Mouse (Mus musculus) thymus, postnatal 25 days (tissue): ENCODE results near the gene Trpm8.

ENCODE experiments used
- DNase-seq: peaks from one replicate; pipeline ENCODE4 v3.0.0; 2022

The Trpm8 gene

DNA sequence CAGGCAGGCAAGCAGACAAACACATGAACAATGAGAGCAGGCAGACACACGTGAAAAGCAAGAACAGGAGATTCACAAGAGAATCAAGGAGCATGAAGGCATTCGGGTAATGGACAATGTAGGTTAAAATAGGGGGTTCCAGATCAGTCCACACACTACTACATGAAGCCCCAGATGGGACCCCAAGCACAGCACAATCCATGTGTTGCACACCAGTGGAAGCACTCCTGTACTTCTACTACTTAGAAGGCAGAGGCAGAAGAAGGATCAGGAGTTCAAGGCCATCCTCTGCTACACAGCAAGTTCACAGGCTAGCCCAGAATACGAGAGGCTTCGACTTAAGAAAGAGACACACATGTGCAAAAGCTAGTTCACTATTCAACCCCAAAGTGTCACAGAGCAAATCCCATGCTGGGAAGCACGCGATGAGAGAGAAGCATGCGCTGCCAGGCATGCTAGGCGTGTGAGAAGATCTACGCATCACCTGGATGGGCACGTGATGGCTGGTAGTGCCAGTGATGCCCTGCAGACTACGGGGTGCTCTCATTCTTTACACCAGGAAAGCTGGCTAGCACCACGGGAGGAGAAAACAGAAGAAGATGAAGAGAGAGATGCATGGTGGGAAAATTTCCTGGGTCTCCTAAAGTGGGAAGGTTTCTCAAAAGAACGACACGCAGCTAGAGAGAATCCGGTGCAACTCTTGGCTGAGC is 8.8 kb downstream of the Trpm8 start:
- no peak for DNase-seq

DNA sequence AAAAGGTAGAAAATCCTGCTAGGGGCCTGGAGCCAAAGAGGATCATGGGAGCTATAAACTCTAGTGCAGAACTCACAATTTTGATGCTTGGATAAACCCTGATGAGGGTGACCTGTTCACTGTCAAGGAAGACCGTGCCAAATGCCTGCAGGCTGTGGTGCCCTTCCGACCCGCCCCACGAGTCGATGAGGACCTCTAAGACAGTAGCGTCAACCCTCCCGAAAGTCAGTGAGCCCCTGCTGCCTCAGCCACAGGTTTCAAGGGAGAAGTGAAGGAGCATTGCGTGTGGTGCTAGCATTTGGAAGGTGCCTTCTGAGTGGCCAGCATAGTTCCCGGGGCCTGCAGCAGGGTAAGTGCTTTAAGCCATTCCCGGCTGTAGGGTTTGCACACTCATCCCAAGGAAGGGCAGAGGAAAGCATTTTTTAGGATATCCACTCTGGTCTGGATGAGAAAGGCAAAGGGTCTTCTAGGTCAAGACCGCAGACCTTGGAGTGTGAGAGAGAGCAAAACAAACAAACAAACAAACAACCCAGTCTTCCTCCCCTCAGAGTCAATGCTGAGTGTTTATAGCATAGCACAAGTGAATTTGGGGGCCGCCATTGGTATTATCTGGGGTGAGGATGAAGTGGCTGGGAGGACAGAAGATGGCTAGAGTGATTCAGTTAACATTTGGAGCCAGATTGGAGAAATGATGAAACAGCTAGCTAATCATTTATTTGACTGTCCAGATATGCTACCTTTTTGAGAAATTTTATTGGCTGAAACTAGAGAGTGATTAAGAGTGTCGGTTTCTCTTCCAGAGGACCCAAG is 9.6 kb downstream of the Trpm8 start:
- no peak for DNase-seq

DNA sequence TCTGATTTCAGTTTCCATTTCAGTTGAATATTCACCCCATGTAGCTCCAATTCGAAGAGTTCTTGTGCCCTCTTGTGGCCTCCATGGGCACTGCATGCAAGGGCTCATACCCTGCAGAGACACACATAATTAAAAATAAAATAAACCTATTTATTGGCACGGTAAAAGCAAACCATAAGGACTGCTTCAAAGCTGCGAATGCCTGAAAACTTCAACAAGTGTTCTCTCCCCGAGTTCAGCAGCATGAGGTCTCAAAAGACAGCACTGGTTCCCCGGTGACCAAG is 10.2 kb downstream of the Trpm8 start:
- peak; percentile 68 for DNase-seq

DNA sequence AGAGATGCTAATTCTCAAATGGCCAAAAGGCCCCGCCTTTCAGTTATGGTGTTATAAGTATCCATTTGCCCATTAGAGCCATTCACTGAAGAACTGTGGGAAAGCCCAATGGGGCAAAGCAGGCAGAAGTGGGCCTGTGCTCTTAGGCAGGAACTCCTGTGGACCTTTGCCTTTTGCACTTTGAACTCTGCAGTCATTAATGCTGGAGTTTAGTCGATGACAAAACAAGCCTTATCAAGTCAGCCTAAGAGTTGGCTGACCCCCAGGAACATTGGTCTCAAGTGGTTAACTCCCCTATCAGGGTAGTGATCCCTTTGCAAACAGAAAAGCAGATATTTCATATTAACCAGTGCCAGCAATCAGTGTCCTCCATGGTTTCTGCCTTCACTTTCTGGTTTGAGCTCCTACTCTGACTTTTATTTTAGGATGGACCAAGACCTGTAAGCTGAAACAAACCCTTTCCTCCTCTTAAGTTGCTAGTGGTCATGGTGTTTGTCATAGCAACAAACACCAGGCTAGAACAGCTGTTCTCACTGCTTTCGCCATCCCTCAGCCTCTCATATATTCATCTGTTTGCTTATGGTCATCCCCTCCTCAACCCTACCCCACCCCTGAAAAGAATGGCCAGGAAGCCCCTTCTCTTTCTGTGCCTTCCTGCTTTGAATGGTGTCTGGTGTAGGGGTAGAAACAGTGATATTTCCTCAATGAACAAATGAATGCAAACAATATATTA is 10.8 kb downstream of the Trpm8 start:
- no peak for DNase-seq

DNA sequence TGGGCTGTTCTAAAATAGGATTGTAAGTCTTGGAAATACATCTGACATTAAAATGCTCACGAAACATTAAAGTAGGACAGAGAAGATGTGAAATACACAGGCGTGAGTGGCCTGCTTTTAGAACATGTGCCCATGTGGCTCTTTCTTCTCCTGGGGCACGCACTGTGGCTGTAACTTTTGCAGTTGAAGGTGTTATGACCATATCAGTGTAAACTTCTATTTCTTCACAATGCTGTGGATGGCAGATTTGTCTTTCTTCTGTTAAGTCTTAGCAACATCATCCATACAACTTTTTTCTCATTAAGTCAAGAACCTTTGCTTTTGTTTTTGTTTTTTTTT is 11.3 kb downstream of the Trpm8 start:
- DNase-seq, result no peak

DNA sequence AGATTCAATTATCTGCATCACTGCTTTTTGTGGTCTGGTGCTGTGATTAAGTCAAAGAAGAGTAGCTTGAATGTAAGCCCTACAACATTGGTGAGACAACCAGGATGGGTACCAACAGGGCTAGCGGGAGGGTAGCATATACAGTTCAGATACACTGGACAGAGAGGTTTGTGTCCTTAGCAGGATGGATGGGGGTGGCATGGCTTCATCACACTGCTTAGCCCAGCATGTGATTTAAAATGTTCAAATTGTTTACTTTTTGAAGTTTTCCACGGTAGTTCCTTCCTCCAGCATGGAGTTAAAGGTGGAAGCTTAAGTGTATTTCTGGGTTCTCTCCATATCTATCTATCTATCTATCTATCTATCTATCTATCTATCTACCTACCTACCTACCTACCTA is 11.7 kb downstream of the Trpm8 start:
- DNase-seq, result no peak

DNA sequence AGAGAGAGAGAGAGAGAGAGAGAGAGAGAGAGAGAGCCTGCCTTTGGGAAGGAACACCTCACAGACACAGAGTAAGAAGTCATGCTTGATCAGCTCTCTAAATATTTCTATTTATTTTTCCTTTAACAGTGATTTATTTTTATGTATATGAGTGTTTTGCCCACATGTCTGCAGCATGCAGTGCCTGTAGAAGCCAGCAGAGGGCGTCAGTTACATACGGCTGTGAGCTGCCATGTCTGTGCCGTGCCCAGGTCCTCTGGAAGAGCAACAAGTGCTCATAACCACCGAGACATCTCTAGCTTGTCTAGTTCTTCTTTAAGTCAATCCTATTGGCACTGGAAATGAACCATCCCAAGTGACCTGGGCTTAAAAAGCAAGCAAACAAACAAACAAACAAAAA is 12.5 kb downstream of the Trpm8 start:
- peak; percentile 72 for DNase-seq

DNA sequence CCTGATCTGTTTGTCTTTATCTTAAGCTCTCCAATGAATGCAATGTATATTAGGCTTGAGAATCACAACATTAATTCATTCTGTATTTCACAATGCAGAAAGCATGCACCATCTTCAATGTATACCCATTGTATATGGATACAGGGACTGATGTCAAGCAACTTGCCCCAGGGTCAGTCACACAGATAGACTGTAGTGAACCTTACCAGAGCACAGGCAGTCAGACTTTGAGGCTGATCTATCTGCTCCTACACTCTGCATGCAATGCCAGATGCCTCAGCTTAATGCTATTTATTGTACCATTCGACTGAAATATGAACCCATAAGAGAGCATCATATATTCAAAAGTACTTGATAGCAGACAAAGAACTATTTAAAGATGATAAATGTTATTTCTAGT is 13.1 kb downstream of the Trpm8 start:
- DNase-seq, result no peak

DNA sequence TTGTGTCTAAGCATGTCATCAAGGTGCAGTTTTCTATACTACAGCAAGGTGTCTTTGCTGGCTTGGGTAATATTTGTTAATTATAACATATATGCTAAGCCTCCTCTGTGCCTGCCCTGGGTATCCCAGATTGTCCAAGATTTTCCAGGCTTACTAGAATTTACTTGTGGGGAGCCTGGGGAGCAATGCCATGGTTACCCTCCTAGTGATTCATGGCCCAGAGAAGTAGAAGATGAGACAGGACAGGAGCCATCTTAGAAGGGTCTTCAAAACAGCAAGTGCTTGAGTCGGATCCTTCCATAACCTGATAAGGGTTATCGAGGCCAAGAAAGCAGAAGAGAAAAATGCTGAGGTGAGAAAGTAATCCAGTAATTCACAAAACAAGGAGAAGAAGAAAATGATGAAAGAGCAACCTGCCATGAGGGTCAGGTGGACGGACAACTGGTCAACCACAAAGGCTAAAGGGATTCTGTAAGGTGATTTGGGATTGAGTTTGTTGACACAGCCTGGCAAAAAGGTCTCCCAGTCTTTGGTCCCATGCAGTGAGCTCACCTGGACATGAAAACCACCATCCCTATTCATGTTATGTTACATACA is 14.0 kb downstream of the Trpm8 start:
- DNase-seq, result no peak

DNA sequence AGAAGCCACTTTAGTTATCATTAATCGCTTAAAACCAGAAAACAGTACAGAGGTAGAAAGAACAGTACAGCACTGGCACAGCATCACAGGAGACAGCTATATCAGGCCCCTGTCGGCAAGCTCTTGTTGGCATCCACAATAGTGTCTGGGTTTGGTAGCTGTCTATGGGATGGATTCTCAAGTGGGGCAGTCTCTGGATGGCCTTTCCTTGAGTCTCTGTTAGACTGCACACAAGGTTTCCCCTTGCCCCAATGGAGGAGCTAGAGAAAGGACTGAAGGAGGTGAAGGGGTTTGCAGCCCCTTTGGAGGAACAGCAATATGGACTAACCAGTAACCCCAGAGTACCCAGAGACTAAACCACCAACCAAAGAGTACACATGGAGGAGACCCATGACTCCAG is 14.6 kb downstream of the Trpm8 start:
- no peak for DNase-seq

DNA sequence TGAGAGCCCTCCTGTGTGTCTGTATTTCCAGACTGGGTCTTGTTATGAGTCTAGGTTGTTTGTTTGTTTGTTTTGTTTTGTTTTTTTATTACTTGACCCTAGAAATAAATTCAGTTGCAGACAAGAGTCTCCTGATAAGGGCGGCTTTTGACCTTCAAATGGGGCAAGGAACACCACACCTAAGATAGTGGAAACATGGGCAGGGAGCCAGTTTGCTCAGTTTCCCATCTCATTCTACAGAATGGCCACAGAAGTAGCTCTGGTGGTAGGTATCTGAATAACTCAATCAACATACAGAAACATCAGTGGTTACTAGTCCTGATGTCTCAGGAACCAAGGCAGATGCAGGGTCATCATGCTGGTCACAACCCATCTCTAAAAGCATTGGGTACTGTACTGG is 17.2 kb downstream of the Trpm8 start:
- no peak for DNase-seq

DNA sequence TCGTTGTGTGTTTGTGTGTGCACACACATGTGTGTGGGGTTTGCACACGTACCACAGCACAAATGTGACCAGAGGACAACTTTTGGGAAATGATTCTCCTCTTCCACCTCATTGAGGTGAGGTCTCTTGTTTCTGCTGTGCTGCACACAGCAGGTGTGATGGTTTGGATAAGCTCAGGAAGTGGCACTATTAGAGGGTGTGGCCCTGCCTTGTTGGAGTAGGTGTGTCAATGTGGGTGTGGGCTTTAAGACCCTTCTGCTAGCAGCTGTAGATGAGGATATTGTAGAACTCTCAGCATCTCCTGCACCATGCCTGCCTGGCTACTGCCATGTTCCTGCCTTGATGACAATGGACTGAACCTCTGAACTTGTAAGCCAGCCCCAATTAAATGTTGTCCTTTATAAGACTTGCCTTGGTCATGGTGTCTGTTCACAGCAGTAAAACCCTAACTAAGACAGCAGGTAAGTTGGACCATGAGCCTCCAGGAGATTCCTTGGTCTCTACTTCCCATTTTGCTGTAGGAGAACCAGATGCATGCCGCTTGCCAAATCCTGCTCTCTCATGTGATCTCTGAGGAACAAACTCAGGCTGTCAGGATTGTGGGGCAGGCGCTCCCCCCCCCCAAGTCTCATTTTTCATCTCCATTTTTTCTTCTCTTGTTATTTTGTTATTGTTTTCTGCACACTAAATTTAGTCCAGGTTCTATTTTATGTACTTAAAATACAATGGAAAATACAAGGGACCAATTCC is 18.9 kb downstream of the Trpm8 start:
- no peak for DNase-seq

DNA sequence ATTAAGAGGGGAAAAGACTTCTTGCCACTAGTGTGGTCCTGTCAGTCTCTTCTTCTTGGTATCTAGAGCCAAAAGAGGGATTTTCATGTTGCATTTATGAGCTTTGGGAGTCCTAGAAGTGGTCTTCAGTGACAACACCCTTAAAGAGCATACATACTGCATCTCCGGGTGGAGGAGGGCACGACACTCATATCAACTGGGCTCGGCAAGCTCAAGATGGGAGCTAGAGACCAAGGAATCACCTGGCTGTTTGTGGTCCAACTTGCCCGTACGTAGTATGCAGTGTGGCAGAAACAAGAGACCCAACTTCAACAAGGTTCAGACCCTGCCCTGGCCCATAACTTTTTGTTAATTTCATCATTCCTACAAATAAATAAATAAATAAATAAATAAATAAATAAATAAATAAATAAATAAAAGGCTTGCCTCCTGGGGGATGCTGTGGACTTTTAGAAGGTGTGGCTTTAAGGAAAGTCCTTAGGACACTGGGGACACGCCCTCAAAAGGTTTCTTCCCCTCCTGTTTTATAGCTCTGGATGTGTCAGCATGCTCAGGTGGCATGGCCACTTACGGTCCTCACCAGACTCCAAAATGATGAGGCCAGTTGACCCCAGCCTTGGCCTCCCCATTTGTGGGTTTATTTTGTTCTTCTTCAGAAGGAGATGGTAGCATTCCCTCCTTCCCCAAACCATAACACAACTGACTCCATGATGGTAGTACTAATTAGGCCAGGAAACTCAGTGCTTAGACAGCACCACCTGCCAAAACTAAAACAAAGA is 20.2 kb downstream of the Trpm8 start:
- DNase-seq, result no peak

DNA sequence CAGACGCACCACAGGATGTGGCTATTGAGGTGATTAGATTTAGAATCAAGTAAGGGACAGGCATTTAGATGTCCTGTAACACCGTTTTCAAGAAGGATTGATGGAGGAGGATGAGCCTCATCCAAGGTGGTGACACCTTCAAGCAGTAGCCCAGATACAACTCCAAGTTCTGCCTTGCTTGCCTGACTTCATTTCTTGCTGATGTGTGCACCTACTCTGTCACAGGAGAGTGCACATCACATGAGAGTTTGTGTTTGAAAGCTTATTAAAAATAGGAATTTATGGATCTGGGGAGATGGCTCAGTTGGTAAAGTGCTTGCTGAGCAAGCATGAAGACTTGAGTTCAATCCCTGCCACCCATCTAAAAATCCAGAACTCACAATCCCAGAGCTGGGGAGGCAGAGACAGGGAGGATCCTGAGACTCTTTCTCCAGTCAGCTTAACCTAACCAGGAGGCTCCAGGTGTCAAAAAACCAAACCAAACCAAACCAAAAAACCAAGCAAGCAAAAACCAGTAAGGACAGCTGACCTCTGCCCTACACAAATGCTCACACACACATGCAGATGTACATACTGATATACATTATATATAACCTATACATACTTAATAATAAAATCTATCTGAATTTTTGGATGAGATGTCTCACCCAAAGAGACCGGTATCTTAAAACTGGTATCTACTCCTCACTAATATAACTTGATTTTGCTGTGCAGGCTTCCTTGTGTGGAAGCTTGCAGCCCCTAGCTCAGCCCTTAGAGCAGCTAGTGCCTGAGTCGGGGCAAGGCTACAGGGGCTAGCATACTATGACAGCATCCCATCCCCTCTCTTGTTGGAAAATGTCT is 21.4 kb downstream of the Trpm8 start:
- DNase-seq, result no peak

DNA sequence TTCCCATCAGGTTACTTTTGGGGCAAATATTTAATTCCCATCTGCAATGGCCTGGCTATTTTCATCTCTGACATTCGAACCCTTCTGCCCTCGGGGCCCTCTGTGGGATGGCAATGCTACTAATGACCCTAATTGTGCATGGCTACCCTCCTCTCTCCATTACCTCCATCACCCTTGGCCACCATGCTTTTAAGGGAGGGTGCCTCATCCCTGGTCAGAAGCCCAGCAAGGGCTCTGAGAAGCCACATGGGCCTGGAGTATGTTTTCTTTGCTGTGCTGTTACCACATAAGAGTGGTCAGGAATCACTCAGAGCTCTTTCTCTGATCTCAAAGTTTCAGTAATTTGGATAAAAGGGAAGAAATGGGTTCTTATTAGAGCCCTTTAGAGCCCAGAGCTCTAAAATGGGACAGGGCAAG is 22.1 kb downstream of the Trpm8 start:
- DNase-seq, result no peak

DNA sequence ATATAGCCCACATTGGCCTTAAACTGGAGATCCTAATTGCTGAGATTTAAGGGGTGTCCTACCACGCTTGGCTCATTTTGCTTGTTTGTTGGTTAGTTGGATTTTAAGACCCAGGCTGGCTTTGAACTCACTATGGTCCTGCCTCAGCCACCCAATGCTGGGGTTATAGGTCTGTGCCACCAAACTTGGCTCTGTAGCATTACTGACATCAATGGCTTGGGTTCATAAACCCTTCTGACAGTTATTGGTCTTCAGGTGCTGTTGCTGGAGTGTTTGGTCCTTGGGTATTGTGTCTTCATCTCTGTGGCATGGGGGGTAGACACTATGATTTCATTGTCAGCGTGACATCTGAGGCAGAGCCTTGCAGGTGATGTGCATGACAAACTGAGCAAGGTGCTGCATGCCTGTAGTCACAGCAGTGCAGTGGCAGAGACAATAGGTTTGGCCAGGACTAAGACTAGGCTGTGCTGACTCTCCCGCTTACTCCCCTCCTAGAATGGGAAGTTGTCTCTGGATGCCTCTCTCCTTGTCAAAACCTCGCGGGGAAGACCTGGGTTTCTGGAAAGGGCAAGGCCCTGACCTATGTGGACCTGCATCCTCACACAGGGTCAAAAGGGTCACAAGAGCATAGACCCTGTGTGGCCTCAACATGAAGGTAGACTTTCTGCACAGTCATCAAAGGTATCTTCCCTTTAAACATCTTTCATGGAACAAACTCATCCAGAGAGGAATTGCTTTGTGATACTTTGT is 23.0 kb downstream of the Trpm8 start:
- no peak for DNase-seq

DNA sequence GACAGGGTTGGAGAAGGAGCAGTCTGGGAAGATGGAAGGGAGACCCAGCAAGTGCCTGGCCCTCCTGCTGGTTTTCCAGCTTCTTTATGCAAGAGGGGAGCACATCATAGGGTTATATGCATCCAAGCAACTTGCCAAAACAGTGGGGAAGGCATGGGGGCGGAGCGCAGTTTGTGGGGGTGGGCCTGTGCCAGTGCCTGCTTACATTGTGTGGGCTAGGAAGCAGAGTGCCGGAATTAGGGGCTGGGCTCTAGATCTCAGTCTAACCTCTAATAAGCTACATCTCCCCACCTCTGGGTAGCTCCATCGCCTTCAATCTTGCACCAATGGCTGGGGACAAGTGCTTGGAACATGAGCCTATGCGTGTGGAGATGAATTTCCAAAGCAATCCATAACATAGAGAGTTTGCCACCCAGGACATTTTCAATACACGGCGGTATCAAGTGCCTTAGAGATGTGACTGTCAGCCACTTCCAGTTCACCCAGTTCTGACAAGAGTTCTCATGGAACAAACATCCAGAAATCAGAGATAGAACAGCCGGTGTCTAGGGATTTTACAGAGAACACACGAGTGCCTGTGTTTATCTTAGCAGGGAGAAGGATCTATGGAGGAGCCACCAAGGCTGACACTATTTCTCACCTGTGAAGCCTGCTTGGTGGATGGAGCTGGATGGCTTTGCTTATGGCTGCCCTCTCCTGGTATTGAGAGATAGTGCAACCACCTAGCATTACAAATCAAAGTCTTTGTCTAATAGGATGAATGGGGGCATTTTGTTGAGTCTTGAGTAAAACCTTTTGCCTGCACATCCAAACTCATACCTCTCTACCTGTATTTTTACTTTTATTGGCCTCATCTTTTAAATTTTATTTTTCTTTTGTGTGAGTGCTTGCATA is 23.9 kb downstream of the Trpm8 start:
- DNase-seq, result no peak

DNA sequence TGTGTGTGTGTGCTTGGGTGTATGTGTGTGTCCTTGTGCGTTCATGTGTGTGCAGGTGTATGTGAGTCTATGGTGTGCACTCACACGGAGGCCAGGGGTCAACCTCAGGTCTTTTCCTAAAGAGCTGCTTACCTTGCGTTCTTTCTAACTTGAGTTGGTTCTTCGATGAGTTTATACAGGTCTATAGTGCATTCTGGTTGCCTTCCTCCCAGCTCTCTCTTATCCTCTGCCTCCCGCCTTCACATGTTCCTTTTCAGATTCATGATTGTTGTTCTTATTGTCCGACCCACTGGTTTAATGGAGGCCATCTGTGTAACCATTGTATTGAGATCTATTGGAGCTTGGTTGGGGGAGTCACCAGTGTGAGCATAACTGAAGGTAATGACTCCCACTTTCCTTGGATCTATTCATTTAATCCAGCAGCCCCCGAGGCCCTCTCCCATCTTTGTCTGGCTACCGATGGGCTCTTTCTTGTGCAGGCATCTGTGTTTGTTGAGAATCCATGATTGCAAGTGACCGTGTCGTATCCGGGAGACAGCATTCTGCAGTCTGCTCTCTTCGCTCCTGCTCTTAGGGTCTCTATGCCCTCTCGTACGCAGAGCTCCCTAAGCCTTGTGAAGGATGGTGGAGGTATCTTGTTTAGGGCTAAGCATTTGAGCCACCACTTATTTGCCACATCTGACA is 24.7 kb downstream of the Trpm8 start:
- no peak for DNase-seq

DNA sequence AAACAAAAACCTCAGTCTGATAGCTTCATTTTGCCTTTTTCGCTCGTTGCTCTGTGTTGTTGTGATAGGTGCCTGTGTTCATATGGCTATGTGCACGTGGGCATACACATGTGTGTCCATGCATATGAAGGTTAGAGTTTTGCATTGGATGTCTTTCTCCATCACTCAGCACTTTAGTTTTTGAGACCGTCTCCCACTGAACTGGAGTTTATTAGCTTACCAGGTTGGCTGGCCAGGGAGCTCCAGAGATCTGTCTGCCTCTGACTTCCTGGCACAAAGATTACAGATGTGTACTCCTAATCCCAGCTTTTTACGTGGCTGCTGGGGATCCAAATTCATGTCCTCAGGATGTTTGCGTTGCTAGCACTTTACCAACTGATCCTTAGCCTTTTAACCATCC is 26.3 kb downstream of the Trpm8 start:
- no peak for DNase-seq
